Mouse (Mus musculus): Measurements from ENCODE around the gene Krtcap2. TPM values are rescaled to one million over a fixed set of nuclear protein-coding genes. Genes with fewer than 3 reads are reported as not detected.

The Krtcap2 gene
- polyA plus RNA-seq, 1 experiment from 2014 or later, result 30.5 TPM

- Histone ChIP-seq H3K27ac (no peak overlapping the region), H3K4me3 (ENCODE audit: inconsistent target) (no peak overlapping the region)
- 96% methylated on average over 11 of the region's 11 CpGs for WGBS (ENCODE audit: missing documents)
Measured at GRCm38 (mm10) chr3:89293247-89293918, 47.6 kb downstream of the Krtcap2 start.

GRCm38 (mm10) chr3:89294195-89294594 lies 48.4 kb downstream of the Krtcap2 start:
- Histone ChIP-seq H3K36me3 (ENCODE audit: inconsistent target) (no peaks in the 10 kb centered on the region), H3K4me3 (ENCODE audit: inconsistent target) (no peak overlapping the region), H3K79me2 (ENCODE audit: inconsistent target) (no peaks in the 10 kb centered on the region), H3K27ac (no peak overlapping the region)
- 89% methylated on average over 5 of the region's 5 CpGs for WGBS (ENCODE audit: missing documents)

More at GRCm38 (mm10) chr3:89293247-89293918, 47.6 kb downstream of the Krtcap2 start:
- H3K79me2 ChIP-seq (ENCODE audit: inconsistent target), result no peaks in the 10 kb centered on the region
- H3K36me3 ChIP-seq (ENCODE audit: inconsistent target), result no peaks in the 10 kb centered on the region

GRCm38 (mm10) chr3:89295685-89296230 lies 50.0 kb downstream of the Krtcap2 start:
- WGBS (ENCODE audit: missing documents), result 62% methylated on average over 8 of the region's 8 CpGs
- Histone ChIP-seq H3K36me3 (ENCODE audit: inconsistent target) (no peaks in the 10 kb centered on the region), H3K79me2 (ENCODE audit: inconsistent target) (no peaks in the 10 kb centered on the region), H3K27ac (0 out of 2 replicates have a peak overlapping the region, but pooled peaks have one; percentile 10), H3K4me3 (ENCODE audit: inconsistent target) (no peak overlapping the region)

- WGBS (ENCODE audit: missing documents), result 77% methylated on average over 11 of the region's 11 CpGs
- Histone ChIP-seq H3K36me3 (ENCODE audit: inconsistent target) (no peaks in the 10 kb centered on the region), H3K27ac (no peak overlapping the region), H3K79me2 (ENCODE audit: inconsistent target) (no peaks in the 10 kb centered on the region), H3K4me3 (ENCODE audit: inconsistent target) (no peak overlapping the region)
Measured at GRCm38 (mm10) chr3:89296761-89297396, 51.1 kb downstream of the Krtcap2 start.

GRCm38 (mm10) chr3:89298908-89299307 lies 53.1 kb downstream of the Krtcap2 start:
- Histone ChIP-seq H3K79me2 (ENCODE audit: inconsistent target) (no peaks in the 10 kb centered on the region), H3K36me3 (ENCODE audit: inconsistent target) (no peaks in the 10 kb centered on the region), H3K27ac (no peak overlapping the region), H3K4me3 (ENCODE audit: inconsistent target) (no peak overlapping the region)
- 94% methylated on average over 6 of the region's 6 CpGs for WGBS (ENCODE audit: missing documents)

GRCm38 (mm10) chr3:89299499-89299898 lies 53.7 kb downstream of the Krtcap2 start:
- H3K27ac ChIP-seq, result no peak overlapping the region
- 4% methylated on average over 14 of the region's 14 CpGs for WGBS (ENCODE audit: missing documents)
- H3K79me2 ChIP-seq (ENCODE audit: inconsistent target), result no peaks in the 10 kb centered on the region
- H3K4me3 ChIP-seq (ENCODE audit: inconsistent target), result peak overlapping the region; percentile 3; the same call in 1 of the 2 replicates
- no peaks in the 10 kb centered on the region for H3K36me3 ChIP-seq (ENCODE audit: inconsistent target)

Other genes starting within 250 kb of the Krtcap2 start
- gene Rusc1, start 152.7 kb upstream of the Krtcap2 start, polyA plus RNA-seq (2018), result 8.1 to 14.4 TPM (median 11.2 TPM) in 3 replicates
- gene Gm43738, start 144.9 kb upstream of the Krtcap2 start, polyA plus RNA-seq (2018), result not detected in 3 replicates
- 31.5 to 168 TPM (median 106 TPM) in 3 replicates for gene Fdps, start 144.0 kb upstream of the Krtcap2 start, polyA plus RNA-seq (2018)
- gene Pklr, start 109.8 kb upstream of the Krtcap2 start, polyA plus RNA-seq (2018), result not detected in 3 replicates
- 0.11 to 0.20 TPM (median 0.15 TPM) in 3 replicates for gene Hcn3, start 85.8 kb upstream of the Krtcap2 start, polyA plus RNA-seq (2018)
- gene Clk2, start 81.2 kb upstream of the Krtcap2 start, polyA plus RNA-seq (2018), result 19.9 to 35.6 TPM (median 25.1 TPM) in 3 replicates
- gene Scamp3, start 68.5 kb upstream of the Krtcap2 start, polyA plus RNA-seq (2018), result 79.6 to 84.3 TPM (median 80.5 TPM) in 3 replicates
- 1.1 to 4.4 TPM (median 1.9 TPM) in 3 replicates for gene Fam189b, start 62.8 kb upstream of the Krtcap2 start, polyA plus RNA-seq (2018)
- gene Gba, start 43.0 kb upstream of the Krtcap2 start, polyA plus RNA-seq (2018), result 205 to 294 TPM (median 220 TPM) in 3 replicates
- gene Thbs3, start 30.8 kb upstream of the Krtcap2 start, polyA plus RNA-seq (2018), result 0.17 to 0.68 TPM (median 0.34 TPM) in 3 replicates
- gene Mtx1, start 18.9 kb upstream of the Krtcap2 start, polyA plus RNA-seq (2018), result 55.2 to 102 TPM (median 79.3 TPM) in 3 replicates
- gene Muc1, start 16.9 kb upstream of the Krtcap2 start, polyA plus RNA-seq (2018), result not detected in 3 replicates
- 0.22 TPM in 1 of 3 replicates, not detected in the others for gene Trim46, start 343 bp downstream of the Krtcap2 start, polyA plus RNA-seq (2018)
- gene Dpm3, start 13.4 kb downstream of the Krtcap2 start, polyA plus RNA-seq (2018), result 23.7 to 90.4 TPM (median 70.3 TPM) in 3 replicates
- gene Slc50a1, start 24.6 kb downstream of the Krtcap2 start, polyA plus RNA-seq (2018), result 18.0 to 31.9 TPM (median 31.9 TPM) in 3 replicates
- gene Efna1, start 35.2 kb downstream of the Krtcap2 start, polyA plus RNA-seq (2018), result 0.20 to 0.25 TPM in 2 of 3 replicates, not detected in the other
- gene Efna3, start 77.0 kb downstream of the Krtcap2 start, polyA plus RNA-seq (2018), result not detected in 3 replicates
- not detected in 3 replicates for gene Efna4, start 92.1 kb downstream of the Krtcap2 start, polyA plus RNA-seq (2018)
- gene Adam15, start 104.0 kb downstream of the Krtcap2 start, polyA plus RNA-seq (2018), result 143 to 250 TPM (median 157 TPM) in 3 replicates
- not detected in 3 replicates for gene Dcst2, start 116.0 kb downstream of the Krtcap2 start, polyA plus RNA-seq (2018)
- gene Dcst1, start 119.3 kb downstream of the Krtcap2 start, polyA plus RNA-seq (2018), result not detected in 3 replicates
- 41.6 to 50.1 TPM (median 42.1 TPM) in 3 replicates for gene Zbtb7b, start 148.8 kb downstream of the Krtcap2 start, polyA plus RNA-seq (2018)
- gene Lenep, start 156.8 kb downstream of the Krtcap2 start, polyA plus RNA-seq (2018), result not detected in 3 replicates
- 11.3 to 17.1 TPM (median 16.4 TPM) in 3 replicates for gene Flad1, start 165.9 kb downstream of the Krtcap2 start, polyA plus RNA-seq (2018)
- gene Cks1b, start 172.4 kb downstream of the Krtcap2 start, polyA plus RNA-seq (2018), result 6.1 to 27.6 TPM (median 13.1 TPM) in 3 replicates
- gene Shc1, start 172.5 kb downstream of the Krtcap2 start, polyA plus RNA-seq (2018), result 32.7 to 33.3 TPM (median 32.9 TPM) in 3 replicates
- 7.7 to 18.5 TPM (median 16.4 TPM) in 3 replicates for gene Pygo2, start 184.2 kb downstream of the Krtcap2 start, polyA plus RNA-seq (2018)
- gene Pbxip1, start 190.7 kb downstream of the Krtcap2 start, polyA plus RNA-seq (2018), result 5.3 to 6.8 TPM (median 5.4 TPM) in 3 replicates
- gene Pmvk, start 208.6 kb downstream of the Krtcap2 start, polyA plus RNA-seq (2018), result 15.3 to 25.4 TPM (median 21.3 TPM) in 3 replicates